Mouse (Mus musculus) mouse embryonic stem cell (cell line): Measurements from ENCODE around the gene Atp2b2.

Experiments used
- in situ Hi-C, 2 experiments: fragments of 300-500 bp; cut with MboI; formaldehyde crosslinking; loops; 1 replicate in 1 of 2; 3 replicates in 1 of 2; pipeline ENCODE4 v1.14.3; 2019 to 2020; ENCODE audit warnings: low sequenced_read_pairs in 2 of 2, low pct_unique_long_range_greater_than_20kb in 1 of 2, mixed read lengths in 1 of 2; ENCODE audit not compliant: unreplicated experiment in 1 of 2

Gene Atp2b2

GRCm38 (mm10) chr6:113962811-113963210, 79.6 kb downstream of the Atp2b2 start:
- in situ Hi-C loops: no loop called here

GRCm38 (mm10) chr6:113961658-113962057, 80.8 kb downstream of the Atp2b2 start:
- in situ Hi-C loops: no loop called here

- in situ Hi-C loops: no loop called here
Observed at GRCm38 (mm10) chr6:113959336-113959735, 83.1 kb downstream of the Atp2b2 start.

- in situ Hi-C loops: no loop called here
Observed at GRCm38 (mm10) chr6:113958714-113959113, 83.7 kb downstream of the Atp2b2 start.

- in situ Hi-C loops: no loop called here
Observed at GRCm38 (mm10) chr6:113958003-113958402, 84.4 kb downstream of the Atp2b2 start.

- in situ Hi-C loops: no loop called here
Observed at GRCm38 (mm10) chr6:113957232-113957940, 85.0 kb downstream of the Atp2b2 start.

GRCm38 (mm10) chr6:113947515-113947914, 94.9 kb downstream of the Atp2b2 start:
- in situ Hi-C loops: no loop called here

- in situ Hi-C loops: no loop called here
Observed at GRCm38 (mm10) chr6:113942355-113942754, 100.1 kb downstream of the Atp2b2 start.

- in situ Hi-C loops: no loop called here
Observed at GRCm38 (mm10) chr6:113941324-113941723, 101.1 kb downstream of the Atp2b2 start.

GRCm38 (mm10) chr6:113939442-113939841, 103.0 kb downstream of the Atp2b2 start:
- in situ Hi-C loops: no loop called here

GRCm38 (mm10) chr6:113936811-113937508, 105.5 kb downstream of the Atp2b2 start:
- in situ Hi-C loops: no loop called here

GRCm38 (mm10) chr6:113936111-113936510, 106.3 kb downstream of the Atp2b2 start:
- in situ Hi-C loops: no loop called here

- in situ Hi-C loops: no loop called here
Observed at GRCm38 (mm10) chr6:113934692-113935091, 107.7 kb downstream of the Atp2b2 start.

GRCm38 (mm10) chr6:113933261-113934151, 108.9 kb downstream of the Atp2b2 start:
- in situ Hi-C loops: no loop called here

- in situ Hi-C loops: no loop called here
Observed at GRCm38 (mm10) chr6:113929191-113929875, 113.1 kb downstream of the Atp2b2 start.

- in situ Hi-C loops: no loop called here
Observed at GRCm38 (mm10) chr6:113923249-113923648, 119.2 kb downstream of the Atp2b2 start.

- in situ Hi-C loops: no loop called here
Observed at GRCm38 (mm10) chr6:113920466-113920865, 121.9 kb downstream of the Atp2b2 start.

GRCm38 (mm10) chr6:113912753-113913152, 129.7 kb downstream of the Atp2b2 start:
- in situ Hi-C loops: no loop called here

- in situ Hi-C loops: no loop called here
Observed at GRCm38 (mm10) chr6:113911094-113911493, 131.3 kb downstream of the Atp2b2 start.
